Mouse (Mus musculus): ENCODE results near the gene Runx1.

- TF ChIP-seq MAX (IDR thresholded peaks at IDR 0.05; ENCODE audit: low read length) (no peak), CTCF (conservative IDR thresholded peaks at IDR 0.05 in 1 of 2, IDR thresholded peaks at IDR 0.05 in 1 of 2; ENCODE audit: low read depth in 2 of 2, low read length in 2 of 2) (no peak), USF1 (IDR thresholded peaks at IDR 0.05; ENCODE audit: low read depth, low read length) (no peak), POLR2AphosphoS2 (IDR thresholded peaks at IDR 0.05; ENCODE audit: low read depth, low read length) (no peak), SIN3A (IDR thresholded peaks at IDR 0.05; ENCODE audit: low read length) (no peak), POLR2A (IDR thresholded peaks at IDR 0.05; ENCODE audit: low read depth, low read length) (no peak), ZMIZ1 (IDR thresholded peaks at IDR 0.05; ENCODE audit: low read depth, low read length) (no peak), KAT2A (IDR thresholded peaks at IDR 0.05; ENCODE audit: insufficient replicate concordance, low read length) (no peak), MEF2A (IDR thresholded peaks at IDR 0.05; ENCODE audit: borderline replicate concordance, low read depth, low read length) (no peak), GABPA (IDR thresholded peaks at IDR 0.05; ENCODE audit: insufficient replicate concordance, low read depth, low read length) (no peak), MYC (IDR thresholded peaks at IDR 0.05; ENCODE audit: low read depth, low read length) (no peak), USF2 (conservative IDR thresholded peaks at IDR 0.05; ENCODE audit: low read depth, low read length) (no peak), UBTF (IDR thresholded peaks at IDR 0.05; ENCODE audit: low read depth, low read length) (no peak), HCFC1 (IDR thresholded peaks at IDR 0.05; ENCODE audit: low read depth, low read length) (no peak)
Measured at GRCm38 (mm10) chr16:92838709-92839108, 12.8 kb upstream of the Runx1 start.
